Mouse (Mus musculus) lung, embryonic 14.5 days (tissue): ENCODE data around the gene Hsd3b2. TPM values are rescaled to one million over a fixed set of nuclear protein-coding genes. Genes with fewer than 3 reads are reported as not detected.

Experiments used
- ATAC-seq: fragments of 200-750 bp; cut with Nextera tagmentation; 2 replicates; pipeline ENCODE4 v1.8.0; 2017; ENCODE audit warnings: mild to moderate bottlenecking, moderate TSS enrichment, moderate library complexity; ENCODE audit not compliant: insufficient read depth
- DNase-seq: peaks from one replicate; pipeline ENCODE4 v3.0.0-alpha.2; 2015
- H3K27ac ChIP-seq: fragments of 300-500 bp; sonication (generic); 2 replicates; pipeline ENCODE4 v1.5.1; 2014; ENCODE audit warnings: low read depth, mild to moderate bottlenecking, moderate library complexity
- H3K27me3 ChIP-seq: fragments of 300-500 bp; sonication (generic); 2 replicates; pipeline ENCODE4 v1.6.1; 2014; ENCODE audit warnings: low read length, control low read depth; ENCODE audit not compliant: insufficient read depth
- H3K36me3 ChIP-seq: fragments of 300-500 bp; sonication (generic); 2 replicates; pipeline ENCODE4 v1.6.1; 2014; ENCODE audit warnings: control low read depth; ENCODE audit not compliant: insufficient read depth
- H3K4me1 ChIP-seq: fragments of 300-500 bp; sonication (generic); 2 replicates; pipeline ENCODE4 v1.6.1; 2014; ENCODE audit warnings: antibody characterized with exemption, control low read depth; ENCODE audit not compliant: insufficient read depth
- H3K4me2 ChIP-seq: fragments of 300-500 bp; sonication (generic); 2 replicates; pipeline ENCODE4 v1.6.1; 2014; ENCODE audit warnings: mild to moderate bottlenecking
- H3K4me3 ChIP-seq: fragments of 300-500 bp; sonication (generic); 2 replicates; pipeline ENCODE4 v1.5.1; 2014; ENCODE audit warnings: low read depth, low read length
- H3K9ac ChIP-seq: fragments of 300-500 bp; sonication (generic); 2 replicates; pipeline ENCODE4 v1.6.1; 2014
- H3K9me3 ChIP-seq: fragments of 300-500 bp; sonication (generic); 2 replicates; pipeline ENCODE4 v1.6.1; 2016; ENCODE audit warnings: low read depth, low read length, control low read depth
- CTCF ChIP-seq: IDR thresholded peaks from 2 replicates; pipeline ENCODE4 v1.5.1; 2016; ENCODE audit warnings: antibody characterized with exemption, low read depth
- WGBS: fragments of 180-500 bp; shearing (Covaris S2); extraction: QIAGEN DNeasy Blood & Tissue Kit; methylation state at CpG from one replicate; pipeline ENCODE4 v1.1.7; 2014; 5-methylcytosine and 5-hydroxymethylcytosine counted together
- polyA plus RNA-seq: library from polyadenylated mRNA; unstranded; fragments of >200 nt; fragmentation: Nextera tagmentation; extraction: Ambion mirVana; gene quantifications from 2 replicates; pipeline ENCODE4 v1.2.1, GENCODE M21; 2014

The Hsd3b2 gene
- polyA plus RNA-seq, 1 experiment from 2014 or later: not detected

DNA sequence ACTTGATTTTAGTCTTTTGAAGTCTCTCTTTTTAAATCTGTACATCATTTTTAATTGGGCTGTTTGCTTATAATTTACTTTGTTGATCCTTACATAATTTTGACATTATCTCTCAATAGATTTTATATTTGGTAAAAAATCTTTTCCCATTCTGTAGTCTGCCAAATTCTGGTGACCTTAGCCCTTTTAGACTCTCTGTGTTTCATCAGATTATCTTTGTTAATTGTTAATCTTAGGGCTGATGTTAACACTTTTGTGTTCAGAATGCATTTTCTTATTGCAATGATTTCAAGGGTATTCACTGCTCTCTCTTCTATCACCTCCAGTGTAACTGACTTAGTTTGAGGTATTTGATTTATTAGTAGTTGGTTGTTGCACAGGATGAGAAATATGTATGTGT, 3.6 kb downstream of the Hsd3b2 start:
- no peak overlapping the region for H3K4me2 ChIP-seq
- no peaks in the 10 kb centered on the region for H3K27me3 ChIP-seq
- no peaks in the 10 kb centered on the region for H3K9me3 ChIP-seq
- H3K36me3 ChIP-seq: no peaks in the 10 kb centered on the region
- ATAC-seq: no peak
- no peak overlapping the region for H3K27ac ChIP-seq
- H3K4me1 ChIP-seq: no peaks in the 10 kb centered on the region
- no peak overlapping the region for H3K4me3 ChIP-seq
- TF ChIP-seq CTCF: no peak
- no peak for DNase-seq
- no peak overlapping the region for H3K9ac ChIP-seq

DNA sequence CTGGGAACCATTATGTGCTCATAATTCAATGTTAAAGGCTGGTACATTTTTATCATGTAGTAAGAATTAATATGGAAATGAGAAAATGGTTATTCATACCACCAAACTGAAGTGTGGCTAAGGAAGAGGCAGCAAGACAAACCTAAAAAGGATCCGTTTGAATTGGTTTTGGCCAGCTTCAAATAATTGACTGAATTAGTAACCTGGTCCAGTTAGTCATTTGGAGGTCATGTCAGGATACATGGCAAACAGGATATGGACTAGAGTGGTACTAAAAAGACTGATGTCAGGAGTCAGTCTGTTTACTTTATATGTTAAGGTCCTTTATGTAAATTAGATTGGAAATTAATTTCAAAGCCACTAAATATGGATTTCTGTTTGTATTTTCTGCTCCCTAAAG, 41.9 kb downstream of the Hsd3b2 start:
- Histone ChIP-seq H3K27me3 (no peaks in the 10 kb centered on the region), H3K9me3 (no peaks in the 10 kb centered on the region), H3K36me3 (no peaks in the 10 kb centered on the region), H3K27ac (no peak overlapping the region), H3K9ac (no peak overlapping the region), H3K4me3 (no peak overlapping the region), H3K4me1 (no peaks in the 10 kb centered on the region), H3K4me2 (no peak overlapping the region)
- TF ChIP-seq CTCF: no peak
- 75% methylated on average over 1 of the region's 1 CpGs for WGBS
- DNase-seq (no peak), ATAC-seq (no peak)

DNA sequence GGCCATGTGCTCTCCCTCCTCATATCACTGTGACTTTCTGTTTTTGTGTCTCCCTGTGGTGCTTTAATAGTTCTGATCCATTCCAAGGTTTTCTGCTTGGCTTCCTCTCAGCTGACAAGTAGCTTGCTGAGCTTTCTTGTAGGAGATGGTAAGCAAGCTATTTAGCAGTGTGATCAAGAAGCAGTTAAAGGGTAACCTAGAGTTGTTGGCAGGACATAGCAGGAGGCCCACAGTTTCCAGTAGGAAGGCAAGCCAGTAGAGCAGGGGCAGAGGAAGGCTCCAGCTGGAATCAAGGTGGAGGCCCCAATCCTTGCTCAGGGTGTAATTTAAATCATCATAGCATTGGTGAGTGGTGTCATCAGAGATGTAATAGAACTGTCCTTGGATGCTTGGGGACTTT, 43.6 kb downstream of the Hsd3b2 start:
- ATAC-seq: no peak
- no peak overlapping the region for H3K9ac ChIP-seq
- H3K27me3 ChIP-seq: no peaks in the 10 kb centered on the region
- no peaks in the 10 kb centered on the region for H3K4me1 ChIP-seq
- DNase-seq: no peak
- TF ChIP-seq CTCF: no peak
- H3K9me3 ChIP-seq: no peaks in the 10 kb centered on the region
- no peaks in the 10 kb centered on the region for H3K36me3 ChIP-seq
- no peak overlapping the region for H3K4me3 ChIP-seq
- H3K27ac ChIP-seq: no peak overlapping the region
- H3K4me2 ChIP-seq: no peak overlapping the region

Other genes starting within 250 kb of the Hsd3b2 start
- gene Hsd3b4, start 214.0 kb downstream of the Hsd3b2 start, polyA plus RNA-seq: not detected in 2 replicates
- not detected in 2 replicates for gene Gm10681, start 135.7 kb downstream of the Hsd3b2 start, polyA plus RNA-seq
- not detected in 2 replicates for gene Hsd3b5, start 94.3 kb downstream of the Hsd3b2 start, polyA plus RNA-seq
- 0.12 TPM in 1 of 2 replicates, not detected in the other for gene Hsd3b3, start 38.6 kb upstream of the Hsd3b2 start, polyA plus RNA-seq
- 3.2 and 3.3 TPM in 2 replicates for gene Hsd3b6, start 89.9 kb upstream of the Hsd3b2 start, polyA plus RNA-seq
- gene Hsd3b1, start 135.3 kb upstream of the Hsd3b2 start, polyA plus RNA-seq: not detected in 2 replicates
- 0.15 TPM in 1 of 2 replicates, not detected in the other for gene Hao2, start 168.7 kb upstream of the Hsd3b2 start, polyA plus RNA-seq